Mouse (Mus musculus): ENCODE results near the gene Sprtn. TPM values are rescaled to one million over a fixed set of nuclear protein-coding genes. Genes with fewer than 3 reads are reported as not detected.

The Sprtn gene
- total RNA-seq (2021): 10 to 100 TPM in 1 of 2 experiments, 1 to 10 TPM in 1; 9.5 to 12.2 TPM

- DNase-seq (ENCODE audit: low spot score): peak; percentile 94
- intact Hi-C loops (cut with DNase I): loop anchor here (2.0 to 5.0 kb wide), 3 partner anchors 51 to 137 kb away; partner anchors contain the start of genes Egln1 and Tsnax
Measured at GRCm38 (mm10) chr8:124897386-124898250, at the start of gene Sprtn, which contains the start of gene Exoc8. TSS of gene Sprtn (plus strand) at chr8:124897886. TSS of gene Exoc8 (minus strand) at chr8:124897705.

- no peak for DNase-seq (ENCODE audit: low spot score)
- intact Hi-C loops (cut with DNase I): no loop called here
Measured at GRCm38 (mm10) chr8:124853511-124853910, 44.2 kb upstream of the Sprtn start.

GRCm38 (mm10) chr8:124859466-124859865, 38.2 kb upstream of the Sprtn start:
- DNase-seq (ENCODE audit: low spot score): no peak

GRCm38 (mm10) chr8:124860188-124860587, 37.5 kb upstream of the Sprtn start:
- intact Hi-C loops (cut with DNase I): no loop called here
- no peak for DNase-seq (ENCODE audit: low spot score)

More at GRCm38 (mm10) chr8:124859466-124859865, 38.2 kb upstream of the Sprtn start:
- intact Hi-C loops (cut with DNase I): no loop called here

- peak; percentile 89 for DNase-seq (ENCODE audit: low spot score)
- intact Hi-C loops (cut with DNase I): loop anchor here (2.0 kb wide), 1 partner anchor 30 kb away; no protein-coding TSS in a partner anchor
Measured at GRCm38 (mm10) chr8:124862321-124863162, 35.1 kb upstream of the Sprtn start, which contains the start of the genes Gnpat and 2810004N23Rik. TSS of gene Gnpat (plus strand) at chr8:124863033. TSS of gene 2810004N23Rik (minus strand) at chr8:124863120.

- intact Hi-C loops (cut with DNase I): loop anchor here (2.0 kb wide), 1 partner anchor 30 kb away; no protein-coding TSS in a partner anchor
- no peak for DNase-seq (ENCODE audit: low spot score)
Measured at GRCm38 (mm10) chr8:124863163-124863677, 34.5 kb upstream of the Sprtn start.

GRCm38 (mm10) chr8:124863729-124864128, 34.0 kb upstream of the Sprtn start:
- DNase-seq (ENCODE audit: low spot score): no peak
- intact Hi-C loops (cut with DNase I): loop anchor here (2.0 kb wide), 1 partner anchor 31 kb away; no protein-coding TSS in a partner anchor

- no peak for DNase-seq (ENCODE audit: low spot score)
- intact Hi-C loops (cut with DNase I): no loop called here
Measured at GRCm38 (mm10) chr8:124866669-124867068, 31.0 kb upstream of the Sprtn start.

GRCm38 (mm10) chr8:124867126-124867525, 30.6 kb upstream of the Sprtn start:
- DNase-seq (ENCODE audit: low spot score): no peak
- intact Hi-C loops (cut with DNase I): no loop called here

GRCm38 (mm10) chr8:124869708-124870107, 28.0 kb upstream of the Sprtn start:
- no peak for DNase-seq (ENCODE audit: low spot score)
- intact Hi-C loops (cut with DNase I): no loop called here

- intact Hi-C loops (cut with DNase I): no loop called here
- DNase-seq (ENCODE audit: low spot score): no peak
Measured at GRCm38 (mm10) chr8:124871474-124871873, 26.2 kb upstream of the Sprtn start.

- intact Hi-C loops (cut with DNase I): no loop called here
- DNase-seq (ENCODE audit: low spot score): no peak
Measured at GRCm38 (mm10) chr8:124872081-124872480, 25.6 kb upstream of the Sprtn start.

- DNase-seq (ENCODE audit: low spot score): no peak
- intact Hi-C loops (cut with DNase I): no loop called here
Measured at GRCm38 (mm10) chr8:124872690-124873089, 25.0 kb upstream of the Sprtn start.

GRCm38 (mm10) chr8:124878141-124878540, 19.5 kb upstream of the Sprtn start:
- intact Hi-C loops (cut with DNase I): no loop called here
- no peak for DNase-seq (ENCODE audit: low spot score)

GRCm38 (mm10) chr8:124878946-124879526, 18.6 kb upstream of the Sprtn start:
- no peak for DNase-seq (ENCODE audit: low spot score)
- intact Hi-C loops (cut with DNase I): no loop called here

- no peak for DNase-seq (ENCODE audit: low spot score)
- intact Hi-C loops (cut with DNase I): no loop called here
Measured at GRCm38 (mm10) chr8:124888385-124888784, 9.3 kb upstream of the Sprtn start.

GRCm38 (mm10) chr8:124892596-124892995, 5.1 kb upstream of the Sprtn start:
- DNase-seq (ENCODE audit: low spot score): no peak
- intact Hi-C loops (cut with DNase I): no loop called here

- intact Hi-C loops (cut with DNase I): loop anchor here (2.0 to 5.0 kb wide), 3 partner anchors 53 to 139 kb away; partner anchors contain the start of genes Egln1 and Tsnax
Measured at GRCm38 (mm10) chr8:124896010-124896631, 1.6 kb upstream of the Sprtn start.

More at GRCm38 (mm10) chr8:124896010-124896631, 1.6 kb upstream of the Sprtn start:
- DNase-seq (ENCODE audit: low spot score): no peak
